Mouse (Mus musculus) ovary, postnatal 10 days (tissue): ENCODE measurements around the gene Pusl1.
A peak's percentile ranks its signal among the peaks of the same experiment; 100 is the strongest.

Experiments used
- DNase-seq: peaks from one replicate; pipeline ENCODE4 v3.0.0; 2022; ENCODE audit warnings: low spot score

Pusl1 gene

GRCm38 (mm10) chr4:155841651-155842270, 49.8 kb downstream of the Pusl1 start:
- DNase-seq = no peak

- no peak for DNase-seq
Observed at GRCm38 (mm10) chr4:155841003-155841454, 50.6 kb downstream of the Pusl1 start.

GRCm38 (mm10) chr4:155840076-155841002, 51.2 kb downstream of the Pusl1 start:
- no peak for DNase-seq

GRCm38 (mm10) chr4:155839483-155839910, 52.1 kb downstream of the Pusl1 start, which contains the start of gene Mxra8:
Gene Mxra8, plus strand, starts transcription at chr4:155839680.
- DNase-seq = peak; percentile 67

- DNase-seq = no peak
Observed at GRCm38 (mm10) chr4:155838187-155839153, 53.1 kb downstream of the Pusl1 start.
